Mouse (Mus musculus): ENCODE results near the gene Gng2.

Gng2 gene

GRCm38 (mm10) chr14:19977271-19978024 is at the start of gene Gng2:
Gene Gng2 (minus strand): TSS chr14:19977627.
- DNase-seq (ENCODE audit: inconsistent age in 2 of 2, low spot score in 1 of 2): no peak

GRCm38 (mm10) chr14:20024888-20025719 is 47.7 kb upstream of the Gng2 start:
- no peak for DNase-seq (ENCODE audit: inconsistent age in 2 of 2, low spot score in 1 of 2)

- DNase-seq (ENCODE audit: inconsistent age in 2 of 2, low spot score in 1 of 2): no peak
Observed at GRCm38 (mm10) chr14:20023939-20024338, 46.5 kb upstream of the Gng2 start.

- DNase-seq (ENCODE audit: inconsistent age in 2 of 2, low spot score in 1 of 2): no peak
Observed at GRCm38 (mm10) chr14:20019486-20019885, 42.1 kb upstream of the Gng2 start.

- DNase-seq (ENCODE audit: inconsistent age in 2 of 2, low spot score in 1 of 2): no peak
Observed at GRCm38 (mm10) chr14:20012506-20013275, 35.3 kb upstream of the Gng2 start.

GRCm38 (mm10) chr14:20007446-20007845 is 30.0 kb upstream of the Gng2 start:
- no peak for DNase-seq (ENCODE audit: inconsistent age in 2 of 2, low spot score in 1 of 2)

- no peak for DNase-seq (ENCODE audit: inconsistent age in 2 of 2, low spot score in 1 of 2)
Observed at GRCm38 (mm10) chr14:20004777-20005289, 27.4 kb upstream of the Gng2 start.

- DNase-seq (ENCODE audit: inconsistent age in 2 of 2, low spot score in 1 of 2): no peak
Observed at GRCm38 (mm10) chr14:19996853-19997252, 19.4 kb upstream of the Gng2 start.

GRCm38 (mm10) chr14:19995943-19996342 is 18.5 kb upstream of the Gng2 start:
- DNase-seq (ENCODE audit: inconsistent age in 2 of 2, low spot score in 1 of 2): no peak

GRCm38 (mm10) chr14:19994068-19994467 is 16.6 kb upstream of the Gng2 start:
- DNase-seq (ENCODE audit: inconsistent age in 2 of 2, low spot score in 1 of 2): no peak

GRCm38 (mm10) chr14:19993570-19993883 is 16.1 kb upstream of the Gng2 start:
- no peak for DNase-seq (ENCODE audit: inconsistent age in 2 of 2, low spot score in 1 of 2)

- DNase-seq (ENCODE audit: inconsistent age in 2 of 2, low spot score in 1 of 2): no peak
Observed at GRCm38 (mm10) chr14:19992873-19993569, 15.6 kb upstream of the Gng2 start.

- DNase-seq (ENCODE audit: inconsistent age in 2 of 2, low spot score in 1 of 2): no peak
Observed at GRCm38 (mm10) chr14:19991861-19992260, 14.4 kb upstream of the Gng2 start.

GRCm38 (mm10) chr14:19990436-19990993 is 13.1 kb upstream of the Gng2 start:
- no peak for DNase-seq (ENCODE audit: inconsistent age in 2 of 2, low spot score in 1 of 2)

- DNase-seq (ENCODE audit: inconsistent age in 2 of 2, low spot score in 1 of 2): no peak
Observed at GRCm38 (mm10) chr14:19988410-19988809, 11.0 kb upstream of the Gng2 start.

- DNase-seq (ENCODE audit: inconsistent age in 2 of 2, low spot score in 1 of 2): no peak
Observed at GRCm38 (mm10) chr14:19987358-19987834, 10.0 kb upstream of the Gng2 start.

GRCm38 (mm10) chr14:19986614-19987357 is 9.4 kb upstream of the Gng2 start:
- DNase-seq (ENCODE audit: inconsistent age in 2 of 2, low spot score in 1 of 2): peak; percentile 67 to 92

GRCm38 (mm10) chr14:19985912-19986613 is 8.6 kb upstream of the Gng2 start:
- DNase-seq (ENCODE audit: inconsistent age in 2 of 2, low spot score in 1 of 2): no peak

All from adrenal gland, adult (tissue).